Mouse (Mus musculus) bone marrow, adult 2 months (tissue): ENCODE results near the gene Creb5.

Source experiments
- CTCF ChIP-seq: fragments of 200-500 bp; IDR thresholded peaks from 2 replicates; pipeline ENCODE4 v1.5.1; 2011; ENCODE audit warnings: low read length, control low read depth; ENCODE audit not compliant: control insufficient read depth, insufficient read depth
- POLR2A ChIP-seq: fragments of 200-500 bp; IDR thresholded peaks from 2 replicates; pipeline ENCODE4 v1.6.1; 2011; ENCODE audit warnings: low read depth, mild to moderate bottlenecking, control low read depth, low read length, borderline replicate concordance; ENCODE audit not compliant: control insufficient read depth

DNA sequence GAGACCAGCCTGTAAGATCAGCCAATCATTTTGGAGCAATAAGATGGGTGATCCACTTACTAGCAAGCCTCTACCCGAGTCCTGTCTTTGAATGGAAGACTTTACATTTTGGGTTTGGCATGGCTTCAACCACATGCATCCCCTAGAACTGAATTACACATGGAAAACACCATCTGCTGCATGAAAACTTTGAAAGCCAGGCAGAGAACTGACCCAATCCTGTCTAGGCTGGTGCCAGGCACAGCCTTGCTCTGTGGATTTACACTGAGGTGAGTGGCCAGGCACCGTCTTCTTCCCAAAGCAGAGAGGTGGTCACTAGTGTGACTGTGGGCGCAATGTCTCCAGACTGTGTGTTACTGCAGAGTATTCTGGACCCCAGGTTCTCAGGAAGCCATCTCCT, 109.4 kb downstream of the Creb5 start:
- TF ChIP-seq CTCF (no peak), POLR2A (no peak)
